Mouse (Mus musculus) CH12F3 (cell line): ENCODE results near the gene Smim1.

Experiments used
- in situ Hi-C: fragments of 300-500 bp; cut with MboI; formaldehyde crosslinking; loops from 2 replicates; pipeline ENCODE4 v1.14.3; 2020; ENCODE audit warnings: low sequenced_read_pairs

Smim1 gene

GRCm38 (mm10) chr4:154022407-154022806 is 3.6 kb downstream of the Smim1 start:
- in situ Hi-C loops, result no loop called here

GRCm38 (mm10) chr4:154021432-154021831 is 4.6 kb downstream of the Smim1 start:
- in situ Hi-C loops, result no loop called here

DNA sequence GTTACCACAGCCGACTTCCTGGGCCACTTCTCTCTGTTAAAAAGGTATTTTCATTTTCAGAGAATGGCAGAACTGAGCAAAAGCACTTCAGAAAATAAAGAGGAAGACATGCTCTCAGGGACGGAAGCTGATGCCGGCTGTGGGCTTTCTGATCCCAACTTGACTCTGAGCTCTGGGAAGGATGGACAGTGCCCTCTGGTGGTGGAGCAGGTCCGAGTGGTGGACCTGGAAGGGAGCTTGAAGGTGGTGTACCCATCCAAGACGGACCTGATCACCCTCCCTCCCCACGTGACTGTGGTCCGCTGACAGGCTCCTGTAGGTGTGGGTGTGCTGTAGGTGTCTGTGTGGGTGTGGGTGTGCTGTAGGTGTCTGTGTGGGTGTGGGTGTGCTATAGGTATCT is 6.5 kb downstream of the Smim1 start:
- in situ Hi-C loops, result no loop called here

- in situ Hi-C loops, result no loop called here
Observed at GRCm38 (mm10) chr4:154015476-154015875, 10.6 kb downstream of the Smim1 start.

DNA sequence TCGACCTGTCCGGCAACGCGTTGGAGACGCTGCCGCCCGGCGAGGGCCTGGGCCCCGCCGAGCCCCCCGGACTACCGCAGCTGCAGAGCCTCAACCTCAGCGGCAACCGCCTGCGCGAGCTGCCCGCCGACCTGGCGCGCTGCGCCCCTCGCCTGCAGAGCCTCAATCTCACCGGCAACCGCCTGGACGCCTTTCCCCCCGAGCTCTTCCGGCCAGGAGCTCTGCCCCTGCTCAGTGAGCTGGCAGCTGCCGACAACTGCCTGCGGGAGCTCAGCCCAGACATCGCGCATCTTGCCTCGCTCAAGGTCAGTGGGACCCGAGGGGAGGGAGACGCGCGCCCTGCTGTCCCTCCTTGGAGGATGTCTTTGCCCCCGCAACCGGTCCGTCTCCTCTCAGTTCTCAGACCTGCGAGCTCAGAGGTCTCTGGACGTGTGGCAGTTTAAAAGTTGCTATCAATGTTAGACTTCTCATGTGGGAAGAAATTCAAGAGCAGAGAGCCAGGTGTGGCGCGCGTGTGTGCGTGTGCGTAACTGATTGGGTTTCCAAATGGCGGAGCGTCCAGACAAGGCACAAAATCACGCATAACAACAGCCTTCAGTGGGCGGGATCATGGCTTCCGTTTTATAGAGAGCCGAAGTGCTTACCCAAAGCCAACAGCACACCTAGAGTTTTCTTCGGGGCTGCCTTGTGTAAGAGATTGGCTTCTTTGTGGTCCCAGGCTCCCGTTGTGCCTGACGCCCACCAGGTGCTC is 13.7 kb downstream of the Smim1 start:
- in situ Hi-C loops, result no loop called here

DNA sequence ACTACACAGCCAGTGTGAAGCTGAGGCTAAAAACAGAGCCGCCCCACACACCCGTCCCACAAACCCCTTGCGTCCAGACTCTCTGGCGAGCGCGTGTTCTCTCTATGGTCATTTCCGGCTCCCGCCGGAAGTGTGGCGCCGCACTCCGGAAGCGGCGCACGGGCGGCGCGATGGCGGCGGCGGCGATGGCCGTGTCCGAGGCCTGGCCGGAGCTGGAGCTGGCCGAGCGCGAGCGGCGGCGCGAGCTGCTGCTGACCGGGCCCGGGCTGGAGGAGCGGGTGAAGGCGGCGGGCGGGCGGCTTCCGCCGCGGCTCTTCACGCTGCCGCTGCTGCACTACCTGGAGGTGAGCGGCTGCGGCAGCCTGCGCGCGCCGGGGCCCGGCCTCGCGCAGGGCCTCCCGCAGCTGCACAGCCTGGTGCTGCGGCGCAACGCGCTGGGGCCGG is 14.4 kb downstream of the Smim1 start, which contains the start of gene Lrrc47:
Gene Lrrc47 (plus strand): TSS at position 86 of the 444 bp plus-strand sequence.
- in situ Hi-C loops, result no loop called here

- in situ Hi-C loops, result no loop called here
Observed at GRCm38 (mm10) chr4:154010907-154011645, 15.0 kb downstream of the Smim1 start.

DNA sequence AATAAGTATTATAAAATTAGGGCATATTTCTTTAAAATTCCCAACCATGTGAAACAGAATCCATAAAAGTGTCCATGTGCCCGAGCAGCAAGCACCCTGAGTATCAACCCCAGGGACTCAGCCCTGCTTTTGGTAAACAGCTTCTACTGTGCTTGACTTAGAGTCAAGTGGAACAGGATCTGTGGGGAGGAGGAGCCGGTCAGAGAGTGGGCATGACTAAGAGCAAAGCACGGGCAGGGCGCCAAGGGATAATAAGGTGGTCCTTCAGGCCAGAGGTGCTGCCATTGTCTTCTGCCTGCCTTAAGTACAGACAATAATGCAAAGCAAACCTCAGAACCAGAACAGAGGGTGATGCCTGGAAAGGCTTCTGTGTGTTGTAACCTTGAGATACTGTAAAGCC is 18.3 kb downstream of the Smim1 start:
- in situ Hi-C loops, result no loop called here

DNA sequence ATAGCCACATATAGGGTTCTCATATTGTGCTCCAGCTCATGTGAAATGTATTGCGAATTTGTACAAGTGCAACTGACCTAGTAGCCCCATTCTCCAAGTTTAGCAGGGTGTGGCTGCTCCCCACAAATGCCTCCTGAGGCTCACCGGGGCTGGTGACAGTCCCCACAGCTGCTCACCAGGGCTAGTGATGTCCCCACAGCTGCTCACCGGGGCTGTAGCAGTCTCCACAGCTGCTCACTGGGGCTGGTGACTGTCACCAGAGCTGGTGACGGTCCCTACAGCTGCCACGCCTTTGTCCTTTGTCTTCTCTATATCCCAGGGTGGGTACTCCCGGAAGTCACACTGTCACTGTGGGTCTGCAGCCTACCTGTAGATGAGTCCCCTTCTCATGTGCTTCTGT is 19.8 kb downstream of the Smim1 start:
- in situ Hi-C loops, result no loop called here

DNA sequence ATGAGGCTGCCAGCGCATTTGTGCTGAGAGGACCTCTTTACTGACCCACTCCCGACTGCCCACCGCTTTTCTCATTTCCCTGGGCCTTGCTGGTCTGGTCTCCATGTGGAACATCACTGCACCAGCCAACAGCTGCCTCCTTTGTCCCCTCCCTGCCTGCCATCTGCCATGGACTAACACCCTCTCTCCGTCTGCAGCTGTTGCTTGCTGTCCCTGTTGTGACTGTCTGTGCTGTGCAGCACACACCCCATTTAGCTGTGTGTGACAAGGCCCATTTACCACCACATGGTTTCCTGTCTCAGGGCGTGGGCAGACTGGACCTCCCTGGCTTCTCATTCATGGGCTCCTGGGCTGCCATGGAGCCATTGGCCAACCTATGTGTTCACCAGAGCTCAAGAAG is 20.5 kb downstream of the Smim1 start:
- in situ Hi-C loops, result no loop called here

- in situ Hi-C loops, result no loop called here
Observed at GRCm38 (mm10) chr4:153993505-153993904, 32.5 kb downstream of the Smim1 start.

DNA sequence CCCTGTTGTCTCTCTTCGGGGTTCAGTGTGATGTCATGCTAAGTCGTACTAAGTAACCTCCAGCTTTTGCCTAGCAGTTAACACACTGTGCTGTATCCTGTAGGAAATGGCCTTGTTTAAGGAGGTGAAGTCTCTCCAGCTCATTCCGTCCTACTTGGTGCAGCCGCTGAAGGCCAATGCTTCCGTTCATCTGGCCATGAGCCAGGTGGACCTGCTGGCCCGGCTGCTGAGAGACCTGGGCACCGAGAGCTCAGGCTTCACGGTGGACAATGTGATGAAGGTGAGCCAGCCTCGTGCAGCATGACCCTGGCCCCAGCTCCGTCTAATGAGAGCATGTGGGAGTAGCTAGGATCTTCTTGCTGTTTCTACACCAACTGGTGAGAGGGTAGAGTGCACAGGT is 33.3 kb downstream of the Smim1 start:
- in situ Hi-C loops, result no loop called here

GRCm38 (mm10) chr4:153980470-153980869 is 45.6 kb downstream of the Smim1 start:
- in situ Hi-C loops, result no loop called here

DNA sequence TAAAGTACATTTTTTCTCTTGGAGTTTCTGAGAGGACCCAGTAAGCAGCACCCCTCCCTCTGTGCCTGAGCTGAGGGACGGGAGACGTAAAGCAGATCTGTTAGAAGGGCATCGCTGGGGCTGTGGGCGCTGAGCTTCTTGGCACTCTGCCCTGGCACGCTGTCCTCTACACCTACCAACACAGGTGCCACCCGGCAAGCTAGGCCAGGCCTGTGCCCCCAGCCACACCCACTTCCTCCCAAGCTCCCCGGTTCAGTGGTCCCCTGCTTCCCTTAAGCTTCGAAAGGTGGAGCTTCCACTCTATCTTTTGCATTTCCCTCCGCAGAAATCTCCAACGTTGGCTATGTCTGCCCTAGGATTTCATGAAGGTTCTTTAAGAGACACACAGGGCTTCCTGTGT is 46.8 kb downstream of the Smim1 start:
- in situ Hi-C loops, result no loop called here

- in situ Hi-C loops, result no loop called here
Observed at GRCm38 (mm10) chr4:153975768-153976167, 50.3 kb downstream of the Smim1 start.

- in situ Hi-C loops, result no loop called here
Observed at GRCm38 (mm10) chr4:153975292-153975662, 50.8 kb downstream of the Smim1 start.

DNA sequence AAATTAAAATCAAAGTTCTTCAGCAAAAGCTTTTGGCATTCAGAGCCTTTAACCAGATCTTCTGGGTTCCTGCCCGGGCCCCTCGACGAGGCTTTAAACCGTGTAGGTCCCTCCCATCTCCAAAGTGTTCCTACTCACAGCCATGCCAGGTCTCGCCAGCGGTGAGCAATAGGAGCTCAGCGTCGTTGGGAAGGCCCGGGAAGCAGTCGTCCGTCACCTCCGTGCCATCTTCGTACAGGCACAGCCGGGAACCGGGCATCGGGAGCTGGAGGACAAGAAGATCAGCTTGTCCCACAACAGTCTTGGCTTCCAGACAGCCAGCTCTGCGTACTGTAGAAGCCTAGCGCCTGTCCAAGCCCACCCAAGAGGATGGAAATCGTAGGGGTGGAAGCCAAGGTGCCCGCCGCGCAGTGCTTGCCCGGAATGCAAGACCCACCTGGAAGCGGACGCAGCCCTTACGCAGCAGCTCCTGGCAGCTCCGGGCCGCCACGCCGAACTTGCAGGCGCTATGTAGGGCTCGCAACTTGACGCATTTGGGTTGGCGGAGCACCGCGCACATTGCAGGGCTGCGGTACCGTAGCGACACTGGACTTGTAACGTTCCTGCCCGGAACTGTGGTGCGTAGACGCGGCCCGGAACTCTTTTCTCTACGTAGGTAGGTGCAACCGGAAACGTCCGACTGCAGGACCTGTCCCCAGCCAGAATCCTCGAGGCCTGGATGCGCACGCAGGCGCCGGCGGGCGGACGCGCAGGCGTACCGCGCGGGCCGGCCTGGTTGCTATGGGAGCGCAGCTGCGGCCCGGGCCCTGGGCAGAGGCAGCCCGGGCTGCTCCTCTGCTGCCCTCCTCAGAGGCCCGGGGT is 51.4 kb downstream of the Smim1 start, which contains the start of the genes Dffb and Cep104:
Gene Dffb (minus strand): TSS at position 696 of the 861 bp plus-strand sequence.
Gene Cep104 (plus strand): TSS at position 764 of the 861 bp plus-strand sequence.
- in situ Hi-C loops, result no loop called here
